Comparison of ENCODE assay signal across 10 mouse cellular contexts in genomic region chr6:119477686-119478310, GRCm38 (mm10). TPM values are rescaled to one million over a fixed set of nuclear protein-coding genes. Genes with fewer than 3 reads are reported as not detected.
DNase-seq lines count a peak whose midpoint lies in the region; ATAC-seq and TF ChIP-seq lines count a peak whose summit lies in the region.
"Had no signal": no experiment of that assay in that cellular context is flagged by ENCODE, and none has a peak within 500 bp of the region (broad histone marks: within the 10 kb centered on the region; RNA-seq: fewer than 3 reads in every experiment).

No protein-coding gene starts in this region.

- DNase-seq in heart, postnatal 10 days: no peak
- DNase-seq in lung, postnatal 0 days (ENCODE audit: low spot score): peak; percentile 60
- no peak for DNase-seq in lung, postnatal 25 days (ENCODE audit: low spot score)
- DNase-seq in gastrocnemius, adult 8-10 months (ENCODE audit: low spot score in 2 of 2): no peak
- no peak for DNase-seq in cerebellum, adult 8-10 months
- DNase-seq: adrenal gland, postnatal 36 days; right cerebral cortex, postnatal 14 days had no signal

- no peak overlapping the region; a peak in 1 of 4 replicates for H3K4me3 ChIP-seq in heart, embryonic 14.5 days (ENCODE audit: control insufficient read depth in 1 of 2, insufficient read depth in 1 of 2, low read depth in 1 of 2, low read length in 2 of 2)
- no peak overlapping the region for H3K4me3 ChIP-seq in lung, postnatal 0 days (ENCODE audit: low read depth, low read length)
- no peak overlapping the region for H3K4me3 ChIP-seq in embryonic fibroblast, embryonic 13.5 days (ENCODE audit: insufficient read depth, low read length)
- peak overlapping the region; percentile 66 for H3K4me3 ChIP-seq in myocyte

- no peak for TF ChIP-seq CTCF in lung, postnatal 0 days (IDR thresholded peaks at IDR 0.05)
- TF ChIP-seq CTCF in embryonic fibroblast, embryonic 13.5 days (IDR thresholded peaks at IDR 0.05; ENCODE audit: borderline replicate concordance, insufficient read depth, low read length): no peak

- no peaks in the 10 kb centered on the region for H3K27me3 ChIP-seq in heart, embryonic 14.5 days (ENCODE audit: control insufficient read depth, insufficient read depth, low read length)
- H3K27me3 ChIP-seq in lung, postnatal 0 days (replicated peaks; ENCODE audit: insufficient read depth, low read length): no peaks in the 10 kb centered on the region
- no peaks in the 10 kb centered on the region for H3K27me3 ChIP-seq in myocyte (ENCODE audit: control insufficient read depth, insufficient read depth, insufficient read length)

- peak overlapping the region; percentile 97 for H3K4me2 ChIP-seq in heart, embryonic 14.5 days (ENCODE audit: low read length)
- 0 out of 2 replicates have a peak overlapping the region, but pooled peaks have one; percentile 97 for H3K4me2 ChIP-seq in lung, postnatal 0 days (replicated peaks; ENCODE audit: low read depth, low read length)
- H3K4me2 ChIP-seq in myocyte (ENCODE audit: low read depth): peak overlapping the region; percentile 85

- H3K36me3 ChIP-seq in heart, embryonic 14.5 days (ENCODE audit: control insufficient read depth, insufficient read depth, low read length): no peaks in the 10 kb centered on the region; the same call in 1 of the 2 replicates
- no peaks in the 10 kb centered on the region for H3K36me3 ChIP-seq in lung, postnatal 0 days (ENCODE audit: insufficient read depth, low read length)
- no peaks in the 10 kb centered on the region for H3K36me3 ChIP-seq in myocyte (ENCODE audit: control insufficient read depth, insufficient read depth)

- TF ChIP-seq EP300 in lung, postnatal 0 days (IDR thresholded peaks at IDR 0.05): no peak

- ATAC-seq in heart, embryonic 14.5 days (ENCODE audit: insufficient number of reproducible peaks, insufficient read depth, low FRiP score, low read depth): no peak
- ATAC-seq in lung, postnatal 0 days: no peak

- intact Hi-C loops in heart, postnatal 10 days (cut with DNase I): loop anchor here (2.0 kb wide), 1 partner anchor 27 kb away; no protein-coding TSS in a partner anchor

- no peaks in the 10 kb centered on the region for H3K9me3 ChIP-seq in heart, embryonic 14.5 days (ENCODE audit: control insufficient read depth, low read length)
- H3K9me3 ChIP-seq in lung, postnatal 0 days (ENCODE audit: low read length): no peaks in the 10 kb centered on the region

- H3ac ChIP-seq in myocyte (ENCODE audit: control insufficient read depth, insufficient read length): no peak overlapping the region

- peak overlapping the region; percentile 82; the same call in 1 of the 2 replicates for H3K9ac ChIP-seq in heart, embryonic 14.5 days (ENCODE audit: low read length)
- H3K9ac ChIP-seq in lung, postnatal 0 days (replicated peaks; ENCODE audit: low read depth): no peak overlapping the region

- 24% methylated on average over 13 of the region's 13 CpGs for WGBS in heart, embryonic 14.5 days
- 20% methylated on average over 13 of the region's 13 CpGs for WGBS in lung, postnatal 0 days

- peaks cover 7 to 26% of the 10 kb centered on the region in 2 experiments for H3K4me1 ChIP-seq in heart, embryonic 14.5 days (ENCODE audit: control insufficient read depth in 2 of 2, insufficient read depth in 2 of 2, low read length in 2 of 2)
- peaks cover 15% of the 10 kb centered on the region; the same call in 1 of the 2 replicates for H3K4me1 ChIP-seq in lung, postnatal 0 days (ENCODE audit: insufficient read depth, low read depth, low read length)
- peaks cover 7% of the 10 kb centered on the region for H3K4me1 ChIP-seq in embryonic fibroblast, embryonic 13.5 days (ENCODE audit: control insufficient read depth, insufficient read depth, low read length)

- H3K27ac ChIP-seq in heart, embryonic 14.5 days (replicated peaks in 1 of 2; ENCODE audit: control insufficient read depth in 1 of 2, insufficient read depth in 1 of 2, low read depth in 2 of 2, low read length in 2 of 2): 0 out of 4 replicates have a peak overlapping the region, but pooled peaks have one; percentile 27 to 96
- H3K27ac ChIP-seq in lung, postnatal 0 days (ENCODE audit: low read length): peak overlapping the region; percentile 99; the same call in 1 of the 2 replicates
- H3K27ac ChIP-seq in embryonic fibroblast, embryonic 13.5 days (ENCODE audit: insufficient read depth, low read length): peak overlapping the region; percentile 51

- peaks cover 27% of the 10 kb centered on the region for H3K79me2 ChIP-seq in myocyte (ENCODE audit: control insufficient read depth, insufficient read depth)

- TF ChIP-seq POLR2A in embryonic fibroblast, embryonic 13.5 days (IDR thresholded peaks at IDR 0.05; ENCODE audit: low read depth, low read length): no peak
- no peak for TF ChIP-seq POLR2A in myocyte (IDR thresholded peaks at IDR 0.05; ENCODE audit: insufficient read length, low read depth)

TF ChIP-seq in myocyte, 11 proteins besides CTCF, POLR2A, EP300 and RAD21:
- TF ChIP-seq TCF12 (IDR thresholded peaks at IDR 0.05; ENCODE audit: insufficient read depth, poor library complexity, severe bottlenecking) (no peak), CEBPB (IDR thresholded peaks at IDR 0.05; ENCODE audit: insufficient read depth, poor library complexity, severe bottlenecking) (no peak), POLR2AphosphoS2 (IDR thresholded peaks at IDR 0.05; ENCODE audit: insufficient read length, low read depth) (no peak), MYOD1 (IDR thresholded peaks at IDR 0.05; ENCODE audit: control insufficient read depth in 1 of 3, insufficient read length in 2 of 3, low read depth in 2 of 3) (no peak), MAX (IDR thresholded peaks at IDR 0.05; ENCODE audit: low read depth) (no peak), REST (IDR thresholded peaks at IDR 0.05; ENCODE audit: insufficient read depth, insufficient read length) (no peak), SRF (IDR thresholded peaks at IDR 0.05; ENCODE audit: control insufficient read depth, insufficient read length, low read depth) (no peak), E2F4 (IDR thresholded peaks at IDR 0.05; ENCODE audit: insufficient read depth) (no peak), TCF3 (IDR thresholded peaks at IDR 0.05; ENCODE audit: insufficient read length, low read depth) (no peak), USF1 (IDR thresholded peaks at IDR 0.05; ENCODE audit: low read depth) (no peak), MYOG (IDR thresholded peaks at IDR 0.05; ENCODE audit: control insufficient read depth in 1 of 3, insufficient read depth in 1 of 3, insufficient read length in 2 of 3, low read depth in 2 of 3) (no peak)

RNA-seq across cellular contexts. Expression of gene Fbxl14, which starts 1.7 kb away (rescaled TPM):
- polyA plus RNA-seq in heart, embryonic 14.5 days (2014; fragmentation: Nextera tagmentation; extraction: Ambion mirVana): 3.0 and 4.4 TPM in 2 replicates
- total RNA-seq in heart, postnatal 10 days (2021): 10 to 100 TPM; 19.5 to 20.0 TPM
- polyA plus RNA-seq in lung, postnatal 0 days (2015; fragmentation: Nextera tagmentation; extraction: Ambion mirVana): 3.9 and 4.5 TPM in 2 replicates
- polyA plus RNA-seq in embryonic fibroblast, embryonic 13.5 days (2011; ENCODE audit: insufficient read length, low read depth, missing spikeins): 19.3 and 21.5 TPM in 2 replicates
- 13.1 TPM for polyA plus RNA-seq in myocyte (2012; fragmentation: generic; extraction: Trizol)
- total RNA-seq in gastrocnemius, adult 8-10 months (2022): 10 to 100 TPM; 10.2 to 13.8 (median 11.8) TPM
